Mouse (Mus musculus) lung, postnatal 0 days (tissue): ENCODE results near the gene Grcc10. TPM values are rescaled to one million over a fixed set of nuclear protein-coding genes. Genes with fewer than 3 reads are reported as not detected.
A peak's percentile ranks its signal among the peaks of the same experiment; 100 is the strongest.

Experiments
- ATAC-seq: fragments of 200-750 bp; cut with Nextera tagmentation; 2 replicates; pipeline ENCODE4 v1.8.0; 2017; ENCODE audit warnings: moderate library complexity
- DNase-seq: peaks from one replicate; pipeline ENCODE4 v3.0.0-alpha.2; 2016; ENCODE audit warnings: low spot score
- H3K27ac ChIP-seq: fragments of 300-500 bp; sonication (generic); 2 replicates; pipeline ENCODE4 v1.5.1; 2014; ENCODE audit warnings: antibody characterized with exemption, mild to moderate bottlenecking, low read length, mixed read lengths
- H3K27me3 ChIP-seq: fragments of 300-500 bp; sonication (generic); replicated peaks from 2 replicates; pipeline ENCODE4 v1.6.1; 2014; ENCODE audit warnings: low read length, mixed read lengths; ENCODE audit not compliant: insufficient read depth
- H3K36me3 ChIP-seq: fragments of 300-500 bp; sonication (generic); 2 replicates; pipeline ENCODE4 v1.6.1; 2014; ENCODE audit warnings: low read length, mixed read lengths; ENCODE audit not compliant: insufficient read depth
- H3K4me1 ChIP-seq: fragments of 300-500 bp; sonication (generic); 2 replicates; pipeline ENCODE4 v1.6.1; 2014; ENCODE audit warnings: antibody characterized with exemption, low read depth, low read length, mixed read lengths; ENCODE audit not compliant: insufficient read depth
- H3K4me2 ChIP-seq: fragments of 300-500 bp; sonication (generic); replicated peaks from 2 replicates; pipeline ENCODE4 v1.6.1; 2014; ENCODE audit warnings: low read depth, mild to moderate bottlenecking, low read length, moderate library complexity, mixed read lengths
- H3K4me3 ChIP-seq: fragments of 300-500 bp; sonication (generic); 2 replicates; pipeline ENCODE4 v1.5.1; 2014; ENCODE audit warnings: low read depth, low read length
- H3K9ac ChIP-seq: fragments of 300-500 bp; sonication (generic); replicated peaks from 2 replicates; pipeline ENCODE4 v1.6.1; 2014; ENCODE audit warnings: low read depth, mild to moderate bottlenecking
- H3K9me3 ChIP-seq: fragments of 300-500 bp; sonication (generic); 2 replicates; pipeline ENCODE4 v1.6.1; 2016; ENCODE audit warnings: low read length, mixed read lengths
- CTCF ChIP-seq: IDR thresholded peaks from 2 replicates; pipeline ENCODE4 v1.5.1; 2016; ENCODE audit warnings: antibody characterized with exemption, mild to moderate bottlenecking
- EP300 ChIP-seq: IDR thresholded peaks from 2 replicates; pipeline ENCODE4 v1.6.1; 2016; ENCODE audit warnings: antibody characterized with exemption, mild to moderate bottlenecking, control low read depth
- WGBS: fragments of 180-500 bp; shearing (Covaris S2); extraction: QIAGEN DNeasy Blood & Tissue Kit; methylation state at CpG from one replicate; pipeline ENCODE4 v1.1.7; 2014; 5-methylcytosine and 5-hydroxymethylcytosine counted together
- polyA plus RNA-seq: library from polyadenylated mRNA; unstranded; fragments of >200 nt; fragmentation: Nextera tagmentation; extraction: Ambion mirVana; gene quantifications from 2 replicates; pipeline ENCODE4 v1.2.1, GENCODE M21; 2015

Gene Grcc10
- polyA plus RNA-seq, 1 experiment from 2014 or later, result 332 TPM

DNA sequence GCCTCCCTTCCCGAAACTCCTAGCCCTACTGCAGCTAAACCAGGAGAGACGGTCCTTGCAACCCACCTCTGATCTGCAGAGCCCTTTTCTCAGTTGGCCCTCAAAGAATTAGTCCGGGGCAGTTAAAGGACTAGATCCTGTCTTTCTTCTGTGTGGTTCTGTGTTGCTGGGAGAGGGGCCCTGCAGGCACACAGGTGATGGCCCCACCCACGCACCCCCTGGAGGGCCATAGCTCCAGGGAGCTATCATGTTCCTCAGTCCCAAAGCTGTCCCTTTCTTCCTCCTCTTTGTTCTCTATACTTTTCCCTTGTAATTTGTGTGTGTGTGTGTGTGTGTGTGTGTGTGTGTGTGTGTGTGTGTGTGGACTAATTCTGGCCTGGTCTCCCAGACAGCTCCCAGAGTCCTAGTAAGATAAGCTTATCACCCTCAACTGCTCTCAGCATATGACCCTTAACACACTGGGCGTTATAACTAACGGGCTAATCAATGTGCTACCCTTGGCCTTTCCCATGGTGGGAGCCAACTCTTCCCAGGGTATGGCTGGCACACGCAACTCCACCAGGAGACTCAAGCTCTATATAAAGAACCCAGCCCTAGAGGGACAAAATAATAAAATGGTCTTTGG is 21.7 kb downstream of the Grcc10 start:
- Histone ChIP-seq H3K36me3 (peaks cover 12% of the 10 kb centered on the region; the same call in 1 of the 2 replicates), H3K9me3 (no peaks in the 10 kb centered on the region), H3K9ac (peak overlapping the region; percentile 59), H3K4me1 (no peaks in the 10 kb centered on the region), H3K27me3 (no peaks in the 10 kb centered on the region), H3K4me2 (peak overlapping the region; percentile 58), H3K4me3 (peak overlapping the region; percentile 43), H3K27ac (peak overlapping the region; percentile 86)
- DNase-seq (no peak), ATAC-seq (peak; percentile 21; the same call in 1 of the 2 replicates)
- 43% methylated on average over 7 of the region's 7 CpGs for WGBS
- peak; percentile 18; the same call in 1 of the 2 replicates for TF ChIP-seq CTCF
- TF ChIP-seq EP300, result no peak

- Histone ChIP-seq H3K27ac (peak overlapping the region; percentile 86), H3K9ac (peak overlapping the region; percentile 59), H3K4me2 (peak overlapping the region; percentile 58), H3K36me3 (peaks cover 12% of the 10 kb centered on the region; the same call in 1 of the 2 replicates), H3K9me3 (no peaks in the 10 kb centered on the region), H3K4me3 (peak overlapping the region; percentile 43), H3K4me1 (no peaks in the 10 kb centered on the region), H3K27me3 (no peaks in the 10 kb centered on the region)
- WGBS, result 44% methylated on average over 14 of the region's 16 CpGs
- peak; percentile 91 for DNase-seq
- TF ChIP-seq CTCF, result no peak
- no peak for TF ChIP-seq EP300
- ATAC-seq, result peak; percentile 88
Observed at GRCm38 (mm10) chr6:124718703-124719102, 22.5 kb downstream of the Grcc10 start.

DNA sequence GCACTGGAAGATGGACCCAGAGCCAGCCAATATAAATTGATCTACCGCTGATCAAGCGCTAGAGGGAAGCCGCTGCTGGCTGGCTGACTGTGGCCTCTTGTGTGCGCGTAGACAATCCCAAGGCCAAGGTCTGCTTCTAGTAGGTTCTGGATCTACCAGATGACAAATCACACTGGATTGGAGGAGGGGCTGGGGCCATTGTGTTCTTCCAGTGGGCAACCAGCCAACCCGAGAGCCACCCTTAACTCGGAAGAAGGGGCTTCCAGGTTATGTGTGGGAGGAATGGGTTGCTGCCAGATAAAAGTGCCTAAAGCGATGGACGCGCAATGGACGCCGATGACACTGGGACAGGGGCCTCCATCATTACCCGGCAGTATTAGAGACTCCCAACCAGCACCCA is 23.2 kb downstream of the Grcc10 start:
- Histone ChIP-seq H3K9me3 (no peaks in the 10 kb centered on the region), H3K27me3 (no peaks in the 10 kb centered on the region), H3K9ac (peak overlapping the region; percentile 43), H3K4me2 (peak overlapping the region; percentile 58), H3K4me1 (peaks cover 5% of the 10 kb centered on the region; the same call in 1 of the 2 replicates), H3K4me3 (peak overlapping the region; percentile 43), H3K27ac (peak overlapping the region; percentile 86), H3K36me3 (peaks cover 12% of the 10 kb centered on the region; the same call in 1 of the 2 replicates)
- 40% methylated on average over 13 of the region's 13 CpGs for WGBS
- ATAC-seq (no peak), DNase-seq (no peak)
- TF ChIP-seq EP300 (no peak), CTCF (no peak)

DNA sequence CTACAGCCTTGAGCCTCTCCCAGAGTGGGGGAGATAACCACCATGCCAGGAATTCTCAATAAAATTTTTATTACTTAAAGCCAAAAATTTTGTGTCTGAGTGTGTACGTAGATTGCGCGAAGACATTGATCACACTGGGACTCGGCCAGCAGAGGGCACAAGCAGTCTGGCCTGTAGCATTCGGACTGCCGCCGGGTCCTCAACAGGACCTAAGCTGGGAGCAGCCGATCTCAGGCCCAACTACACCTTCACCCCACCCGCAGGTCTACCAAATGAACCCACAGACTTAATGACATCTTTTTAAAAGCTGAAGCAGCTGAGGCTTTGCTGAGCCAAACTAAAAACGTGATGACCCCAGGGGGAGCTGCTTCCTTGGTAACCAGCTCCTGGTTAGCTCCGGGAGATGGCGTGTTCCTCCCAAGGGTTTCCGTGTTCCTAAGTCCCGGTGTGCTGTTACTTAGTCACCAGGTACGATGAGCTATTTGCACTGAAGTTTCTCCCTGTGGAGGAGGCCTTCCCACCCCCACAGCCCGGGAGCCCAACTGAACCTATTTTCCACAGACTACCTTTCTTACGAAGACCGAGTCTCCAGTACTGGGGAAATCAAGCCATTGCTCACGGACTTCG is 24.2 kb downstream of the Grcc10 start:
- Histone ChIP-seq H3K9me3 (no peaks in the 10 kb centered on the region), H3K4me1 (peaks cover 12% of the 10 kb centered on the region; the same call in 1 of the 2 replicates), H3K4me3 (no peak overlapping the region), H3K9ac (no peak overlapping the region), H3K36me3 (peaks cover 12% of the 10 kb centered on the region; the same call in 1 of the 2 replicates), H3K27me3 (no peaks in the 10 kb centered on the region), H3K27ac (no peak overlapping the region), H3K4me2 (peak overlapping the region; percentile 58)
- DNase-seq, result peak; percentile 80
- no peak for ATAC-seq
- TF ChIP-seq CTCF, result peak; percentile 79
- TF ChIP-seq EP300, result no peak
- WGBS, result 44% methylated on average over 20 of the region's 20 CpGs

DNA sequence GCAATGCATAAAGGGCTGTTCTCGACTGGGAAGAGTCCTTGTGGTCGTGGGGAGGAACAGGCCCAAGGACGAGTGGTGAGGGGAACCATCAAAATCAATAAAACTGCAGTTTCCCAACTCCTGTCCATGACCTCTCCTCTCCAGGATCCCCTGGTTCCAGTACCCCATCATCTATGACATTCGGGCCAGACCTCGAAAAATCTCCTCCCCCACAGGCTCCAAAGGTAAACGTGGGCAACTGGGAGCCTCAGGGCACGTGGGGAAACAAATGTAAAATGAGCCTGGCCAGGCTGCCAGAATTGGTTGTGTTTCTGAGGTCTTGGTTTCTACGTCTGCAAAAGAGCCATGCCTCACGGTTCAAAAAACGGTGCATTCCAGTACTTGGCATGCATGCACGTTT is 28.3 kb downstream of the Grcc10 start:
- Histone ChIP-seq H3K4me2 (peak overlapping the region; percentile 96), H3K9me3 (no peaks in the 10 kb centered on the region), H3K27ac (peak overlapping the region; percentile 86), H3K4me1 (peaks cover 12% of the 10 kb centered on the region; the same call in 1 of the 2 replicates), H3K36me3 (peaks cover 12% of the 10 kb centered on the region; the same call in 1 of the 2 replicates), H3K4me3 (peak overlapping the region; percentile 79), H3K9ac (peak overlapping the region; percentile 84), H3K27me3 (no peaks in the 10 kb centered on the region)
- DNase-seq (no peak), ATAC-seq (no peak)
- 6% methylated on average over 11 of the region's 11 CpGs for WGBS
- TF ChIP-seq EP300 (no peak), CTCF (no peak)
